Mouse (Mus musculus) megakaryocyte, embryonic 14.5 days (primary cell): ENCODE results near the gene Lyl1. TPM values are rescaled to one million over a fixed set of nuclear protein-coding genes. Genes with fewer than 3 reads are reported as not detected.
A peak's percentile ranks its signal among the peaks of the same experiment; 100 is the strongest.

Experiments
- H3K27me3 ChIP-seq: replicated peaks from 2 replicates; pipeline ENCODE3; 2012; ENCODE audit warnings: inconsistent platforms
- H3K36me3 ChIP-seq: replicated peaks from 2 replicates; pipeline ENCODE3; 2012; ENCODE audit warnings: low read length, inconsistent platforms, mixed read lengths
- H3K4me1 ChIP-seq: 2 replicates; pipeline ENCODE4 v1.6.1; 2012; ENCODE audit warnings: inconsistent platforms
- H3K4me3 ChIP-seq: replicated peaks from 2 replicates; pipeline ENCODE3; 2012; ENCODE audit warnings: moderate library complexity, mild to moderate bottlenecking, inconsistent platforms
- H3K9me3 ChIP-seq: 2 replicates; pipeline ENCODE4 v1.6.1; 2012; ENCODE audit warnings: inconsistent platforms
- FLI1 ChIP-seq: IDR thresholded peaks from 2 replicates; pipeline ENCODE4 v1.6.1; 2012; ENCODE audit warnings: low read length, inconsistent platforms, mixed read lengths
- GATA1 ChIP-seq: IDR thresholded peaks from 3 replicates; pipeline ENCODE4 v1.6.1; 2012; ENCODE audit warnings: mixed read lengths, low read length, inconsistent platforms, borderline replicate concordance
- polyA plus RNA-seq: library from polyadenylated mRNA; stranded (reverse); fragments of >175 nt; gene quantifications from 2 replicates; pipeline ENCODE4 v1.2.3, GENCODE M21; 2012; ENCODE audit warnings: low replicate concordance; ENCODE audit not compliant: insufficient read depth

The Lyl1 gene
- polyA plus RNA-seq, 1 experiment = 347 TPM

- H3K36me3 ChIP-seq = peaks cover 74% of the 10 kb centered on the region
- TF ChIP-seq GATA1 (no peak), FLI1 (no peak)
- H3K27me3 ChIP-seq = peaks cover 11% of the 10 kb centered on the region
- H3K4me1 ChIP-seq = peaks cover 60% of the 10 kb centered on the region
- no peaks in the 10 kb centered on the region for H3K9me3 ChIP-seq
- no peak overlapping the region for H3K4me3 ChIP-seq
Observed at GRCm38 (mm10) chr8:84718476-84718875, 17.2 kb downstream of the Lyl1 start.

DNA sequence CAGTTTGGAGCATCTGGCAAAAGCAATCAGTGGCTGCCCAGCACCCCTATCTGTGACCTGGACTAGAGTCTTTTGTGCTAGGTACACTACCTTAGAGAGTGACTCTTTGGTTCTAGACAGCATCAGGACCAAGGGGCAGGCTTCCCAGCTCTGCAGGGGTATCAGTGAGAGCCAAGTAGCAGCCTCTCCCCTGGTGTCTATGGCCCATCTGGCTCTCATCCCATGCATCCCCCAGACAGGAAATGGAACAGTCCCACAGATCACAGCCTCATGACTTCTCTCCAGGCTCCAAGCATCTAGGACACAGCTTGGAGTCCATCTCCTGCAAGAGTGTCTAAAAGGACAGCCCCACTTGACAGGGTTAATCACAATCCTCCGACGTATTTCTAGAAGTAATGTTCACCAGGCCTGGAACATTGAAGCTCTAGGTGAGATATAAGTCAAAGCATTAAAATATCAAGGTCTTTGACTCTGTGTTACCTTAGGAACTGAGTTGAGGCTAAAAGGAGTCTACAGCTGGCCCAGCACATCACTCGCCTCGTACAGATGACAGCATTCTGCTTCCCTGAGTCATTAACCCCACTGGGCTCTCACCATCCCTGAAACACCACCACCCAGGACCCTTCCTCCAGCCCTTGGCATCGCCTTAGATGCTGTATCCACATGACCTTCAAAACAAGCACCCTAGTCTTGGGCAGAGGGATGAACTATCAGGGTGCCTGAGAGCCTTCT, 17.9 kb downstream of the Lyl1 start:
- H3K9me3 ChIP-seq = no peaks in the 10 kb centered on the region
- no peak overlapping the region for H3K4me3 ChIP-seq
- no peak for TF ChIP-seq FLI1
- no peak for TF ChIP-seq GATA1
- H3K4me1 ChIP-seq = peaks cover 60% of the 10 kb centered on the region
- peaks cover 11% of the 10 kb centered on the region for H3K27me3 ChIP-seq
- peaks cover 67% of the 10 kb centered on the region for H3K36me3 ChIP-seq

GRCm38 (mm10) chr8:84722530-84722849, 21.2 kb downstream of the Lyl1 start:
- TF ChIP-seq FLI1 (no peak), GATA1 (no peak)
- H3K4me1 ChIP-seq = peaks cover 85% of the 10 kb centered on the region
- peak overlapping the region; percentile 88 for H3K4me3 ChIP-seq
- no peaks in the 10 kb centered on the region for H3K9me3 ChIP-seq
- peaks cover 68% of the 10 kb centered on the region for H3K36me3 ChIP-seq
- H3K27me3 ChIP-seq = peaks cover 3% of the 10 kb centered on the region

DNA sequence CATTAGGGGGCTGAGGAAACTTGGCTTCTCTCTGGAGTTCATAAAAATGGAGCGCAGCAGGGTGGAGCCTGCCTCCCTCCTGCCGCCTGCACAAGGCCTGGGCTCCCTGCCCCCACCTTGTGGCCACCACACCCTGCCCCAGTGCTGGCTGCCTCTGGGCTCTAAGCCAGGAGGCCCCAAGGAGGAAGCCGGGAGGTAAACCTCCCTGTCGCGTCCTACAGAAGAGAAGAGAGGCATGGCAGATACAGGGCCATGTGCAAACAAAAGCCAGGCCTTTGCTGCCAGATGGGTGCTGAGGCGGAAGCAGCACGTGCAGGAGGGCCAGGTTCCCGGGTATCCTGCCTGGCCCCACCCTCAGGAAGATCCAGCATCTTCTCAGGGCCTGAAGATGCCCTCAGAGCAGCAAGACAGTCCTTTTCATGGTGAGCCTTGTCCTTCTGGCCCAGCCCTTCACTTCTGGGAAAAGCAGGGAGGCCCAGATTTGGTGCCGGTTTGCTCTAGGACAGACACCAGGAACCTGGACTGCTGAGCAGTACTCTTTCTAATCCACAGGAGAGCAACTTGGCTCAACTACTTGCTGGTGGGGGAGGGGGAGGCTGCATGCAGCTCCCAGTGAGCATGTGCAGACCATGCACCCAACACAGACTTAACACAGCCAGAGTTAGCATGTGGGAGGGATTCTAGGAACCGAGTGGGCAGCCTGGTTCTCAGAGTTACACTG, 21.8 kb downstream of the Lyl1 start, which contains the start of gene G430095P16Rik:
Gene G430095P16Rik, plus strand, starts transcription at position 158 of the 721 bp plus-strand sequence.
- TF ChIP-seq FLI1 (no peak), GATA1 (no peak)
- peaks cover 66% of the 10 kb centered on the region for H3K36me3 ChIP-seq
- H3K9me3 ChIP-seq = no peaks in the 10 kb centered on the region
- H3K27me3 ChIP-seq = peaks cover 3% of the 10 kb centered on the region
- peaks cover 91% of the 10 kb centered on the region for H3K4me1 ChIP-seq
- peak within 1 kb of the TSS; percentile 88 for H3K4me3 ChIP-seq

GRCm38 (mm10) chr8:84723571-84723900, 22.3 kb downstream of the Lyl1 start:
- Histone ChIP-seq H3K27me3 (peaks cover 3% of the 10 kb centered on the region), H3K9me3 (no peaks in the 10 kb centered on the region), H3K4me3 (peak overlapping the region; percentile 88), H3K36me3 (peaks cover 66% of the 10 kb centered on the region), H3K4me1 (peaks cover 95% of the 10 kb centered on the region)
- no peak for TF ChIP-seq GATA1
- no peak for TF ChIP-seq FLI1

GRCm38 (mm10) chr8:84724683-84725082, 23.4 kb downstream of the Lyl1 start:
- TF ChIP-seq FLI1 (no peak), GATA1 (no peak)
- H3K9me3 ChIP-seq = no peaks in the 10 kb centered on the region
- H3K4me1 ChIP-seq = peaks cover 95% of the 10 kb centered on the region
- H3K27me3 ChIP-seq = no peaks in the 10 kb centered on the region
- H3K4me3 ChIP-seq = peak overlapping the region; percentile 78
- peaks cover 58% of the 10 kb centered on the region for H3K36me3 ChIP-seq

GRCm38 (mm10) chr8:84725246-84725940, 24.1 kb downstream of the Lyl1 start:
- Histone ChIP-seq H3K27me3 (no peaks in the 10 kb centered on the region), H3K9me3 (no peaks in the 10 kb centered on the region), H3K4me1 (peaks cover 95% of the 10 kb centered on the region), H3K36me3 (peaks cover 51% of the 10 kb centered on the region), H3K4me3 (peak overlapping the region; percentile 47)
- TF ChIP-seq FLI1 = no peak
- no peak for TF ChIP-seq GATA1

- Histone ChIP-seq H3K4me3 (peak overlapping the region; percentile 64), H3K4me1 (peaks cover 98% of the 10 kb centered on the region), H3K36me3 (peaks cover 46% of the 10 kb centered on the region), H3K9me3 (no peaks in the 10 kb centered on the region), H3K27me3 (no peaks in the 10 kb centered on the region)
- TF ChIP-seq FLI1 (no peak), GATA1 (no peak)
Observed at GRCm38 (mm10) chr8:84725941-84726259, 24.6 kb downstream of the Lyl1 start.

DNA sequence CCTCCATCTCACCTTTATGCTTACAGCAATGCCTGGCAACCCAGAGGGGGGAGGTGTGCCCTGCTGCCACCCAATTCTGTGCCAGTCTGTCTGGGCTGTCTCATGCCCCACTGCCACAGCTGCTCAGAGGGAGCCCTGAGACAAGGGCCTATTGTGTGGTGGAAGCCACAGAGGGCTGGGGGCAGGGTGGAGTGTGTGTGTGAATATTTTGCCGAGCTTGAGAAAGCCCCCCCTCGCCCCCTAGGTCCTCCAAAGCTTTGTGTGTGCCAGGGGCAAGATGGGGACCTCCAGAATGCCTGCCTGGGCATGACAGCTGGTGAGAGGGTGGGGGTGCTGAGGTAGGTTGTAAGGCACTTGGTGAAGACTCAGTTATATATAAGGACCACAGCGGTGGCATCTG, 27.2 kb downstream of the Lyl1 start:
- no peaks in the 10 kb centered on the region for H3K9me3 ChIP-seq
- H3K36me3 ChIP-seq = peaks cover 38% of the 10 kb centered on the region
- TF ChIP-seq GATA1 (no peak), FLI1 (no peak)
- H3K4me1 ChIP-seq = peaks cover 100% of the 10 kb centered on the region
- H3K4me3 ChIP-seq = no peak overlapping the region
- H3K27me3 ChIP-seq = peaks cover 10% of the 10 kb centered on the region

GRCm38 (mm10) chr8:84729921-84730362, 28.7 kb downstream of the Lyl1 start:
- H3K4me1 ChIP-seq = peaks cover 100% of the 10 kb centered on the region

More at GRCm38 (mm10) chr8:84729921-84730362, 28.7 kb downstream of the Lyl1 start:
- H3K27me3 ChIP-seq = peaks cover 23% of the 10 kb centered on the region
- no peak for TF ChIP-seq GATA1
- no peak for TF ChIP-seq FLI1
- no peak overlapping the region for H3K4me3 ChIP-seq
- no peaks in the 10 kb centered on the region for H3K9me3 ChIP-seq
- peaks cover 41% of the 10 kb centered on the region for H3K36me3 ChIP-seq
